Mouse (Mus musculus) ES-E14 (cell line): ENCODE measurements around the gene Myo1d. TPM values are rescaled to one million over a fixed set of nuclear protein-coding genes. Genes with fewer than 3 reads are reported as not detected.

Experiments used
- DNase-seq: peaks from one replicate; pipeline ENCODE4 v3.0.0-alpha.2; 2013; ENCODE audit warnings: low read depth, low spot score
- H3K27ac ChIP-seq: 2 replicates; pipeline ENCODE4 v1.5.1; 2012; ENCODE audit warnings: low read depth, mild to moderate bottlenecking, low read length, moderate library complexity, mixed read lengths; ENCODE audit not compliant: poor library complexity, insufficient read depth, severe bottlenecking
- H3K36me3 ChIP-seq: 2 replicates; pipeline ENCODE4 v1.6.1; 2012; ENCODE audit warnings: mild to moderate bottlenecking, low read length, moderate library complexity, mixed read lengths; ENCODE audit not compliant: control insufficient read depth, poor library complexity, insufficient read depth, severe bottlenecking
- H3K4me1 ChIP-seq, 2 experiments: fragments of 150-350 bp in 1 of 2; sonication (generic) in 1 of 2; 2 replicates each; pipeline ENCODE4 v1.6.1; 2012; ENCODE audit warnings: low read length in 2 of 2, mild to moderate bottlenecking in 1 of 2, mixed read lengths in 1 of 2; ENCODE audit not compliant: control insufficient read depth in 2 of 2, insufficient read depth in 2 of 2, poor library complexity in 1 of 2
- H3K4me3 ChIP-seq, 2 experiments: fragments of 150-350 bp in 1 of 2; sonication (generic) in 1 of 2; 2 replicates each; pipeline ENCODE4 v1.5.1; 2012; ENCODE audit warnings: low read length in 2 of 2, low read depth in 1 of 2, mild to moderate bottlenecking in 1 of 2, mixed read lengths in 1 of 2; ENCODE audit not compliant: insufficient read depth in 1 of 2, poor library complexity in 1 of 2, severe bottlenecking in 1 of 2
- H3K9ac ChIP-seq: 2 replicates; pipeline ENCODE4 v1.6.1; 2012; ENCODE audit warnings: low read depth, mild to moderate bottlenecking, low read length, mixed read lengths; ENCODE audit not compliant: poor library complexity, insufficient read depth, severe bottlenecking
- H3K9me3 ChIP-seq: fragments of 150-350 bp; sonication (generic); 2 replicates; pipeline ENCODE4 v1.6.1; 2012; ENCODE audit warnings: low read depth, mild to moderate bottlenecking, low read length; ENCODE audit not compliant: control insufficient read depth, insufficient read depth
- CHD2 ChIP-seq: IDR thresholded peaks from 2 replicates; pipeline ENCODE4 v1.6.1; 2014; ENCODE audit warnings: mild to moderate bottlenecking, low read depth, low read length, inconsistent platforms
- HCFC1 ChIP-seq: IDR thresholded peaks from 2 replicates; pipeline ENCODE4 v1.6.1; 2012; ENCODE audit warnings: low read length, inconsistent platforms, borderline replicate concordance; ENCODE audit not compliant: insufficient read depth
- MAFK ChIP-seq: IDR thresholded peaks from 2 replicates; pipeline ENCODE4 v1.6.1; 2014; ENCODE audit warnings: mild to moderate bottlenecking, low read depth, low read length, inconsistent platforms; ENCODE audit not compliant: insufficient read depth
- ZC3H11A ChIP-seq: IDR thresholded peaks from 2 replicates; pipeline ENCODE4 v1.6.1; 2012; ENCODE audit warnings: low read depth, mild to moderate bottlenecking, inconsistent platforms, low read length, borderline replicate concordance
- ZNF384 ChIP-seq: IDR thresholded peaks from 2 replicates; pipeline ENCODE4 v1.6.1; 2012; ENCODE audit warnings: low read depth, low read length, inconsistent platforms
- in situ Hi-C, 2 experiments: fragments of 600-800 bp; cut with MboI; formaldehyde crosslinking; loops; one replicate each; pipeline ENCODE4 v1.15.1; 2025; ENCODE audit warnings: low sequenced_read_pairs in 2 of 2, inconsistent platforms in 1 of 2; ENCODE audit not compliant: unreplicated experiment in 2 of 2
- total RNA-seq: library from RNA; depleted of rRNA; stranded (reverse); fragments of 300-350 nt; gene quantifications from 2 replicates; pipeline ENCODE4 v1.2.3, GENCODE M21; 2012

The Myo1d gene
- total RNA-seq, 1 experiment = 2.9 TPM

DNA sequence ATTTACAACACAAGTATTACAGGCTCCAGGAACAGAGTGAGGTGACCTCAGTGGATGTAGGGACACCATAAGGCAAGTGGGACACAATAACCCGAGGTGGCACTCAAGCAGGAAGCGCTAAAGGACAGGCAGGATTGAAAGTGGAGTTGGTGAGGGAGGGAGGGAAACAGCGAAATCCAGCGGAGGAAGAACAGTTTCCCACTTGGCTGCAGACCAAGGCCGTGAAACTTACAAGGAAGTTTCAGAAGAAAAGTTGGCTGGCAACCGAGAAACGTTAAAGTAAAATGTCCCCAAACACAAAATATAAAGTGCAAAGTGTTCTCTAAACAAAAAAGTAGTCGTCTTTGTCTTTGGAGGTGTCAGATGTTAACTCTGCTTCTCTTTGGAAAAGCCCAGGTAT lies 15.6 kb upstream of the Myo1d start:
- H3K36me3 ChIP-seq = no peaks in the 10 kb centered on the region
- in situ Hi-C loops = no loop called here

DNA sequence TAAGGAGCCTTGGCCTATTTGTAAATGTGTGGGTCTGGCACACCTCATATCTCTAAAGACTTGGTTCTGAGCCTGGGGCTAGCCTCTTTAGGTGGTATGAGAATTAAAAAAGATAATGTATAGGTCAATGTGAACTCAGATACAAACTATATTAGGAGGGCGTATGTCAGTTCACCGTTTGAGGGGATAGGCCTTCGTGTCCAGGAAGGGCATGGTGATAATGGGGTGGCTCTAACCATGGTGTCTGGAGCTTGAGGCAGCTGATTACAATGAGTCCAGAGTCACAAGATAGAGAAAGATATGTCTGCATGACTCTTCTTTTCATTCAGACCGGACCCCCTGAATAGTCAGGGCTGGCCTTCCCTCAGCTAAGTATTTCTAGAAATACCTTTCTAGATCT lies 14.5 kb upstream of the Myo1d start:
- Histone ChIP-seq H3K36me3 (no peaks in the 10 kb centered on the region), H3K4me3 (no peak overlapping the region), H3K27ac (no peak overlapping the region), H3K9ac (no peak overlapping the region), H3K9me3 (no peaks in the 10 kb centered on the region), H3K4me1 (no peaks in the 10 kb centered on the region)
- no peak for TF ChIP-seq ZNF384
- TF ChIP-seq CHD2 = no peak
- no peak for TF ChIP-seq ZC3H11A
- TF ChIP-seq HCFC1 = no peak
- no peak for TF ChIP-seq MAFK
- in situ Hi-C loops = no loop called here
- no peak for DNase-seq

More for the DNA sequence above, 15.6 kb upstream of the Myo1d start:
- no peaks in the 10 kb centered on the region for H3K4me1 ChIP-seq
- no peak overlapping the region for H3K4me3 ChIP-seq
- H3K9me3 ChIP-seq = no peaks in the 10 kb centered on the region
- no peak for DNase-seq
- TF ChIP-seq ZNF384 = no peak
- no peak for TF ChIP-seq HCFC1
- TF ChIP-seq ZC3H11A = no peak
- no peak for TF ChIP-seq MAFK
- no peak for TF ChIP-seq CHD2
- H3K27ac ChIP-seq = no peak overlapping the region
- no peak overlapping the region for H3K9ac ChIP-seq

DNA sequence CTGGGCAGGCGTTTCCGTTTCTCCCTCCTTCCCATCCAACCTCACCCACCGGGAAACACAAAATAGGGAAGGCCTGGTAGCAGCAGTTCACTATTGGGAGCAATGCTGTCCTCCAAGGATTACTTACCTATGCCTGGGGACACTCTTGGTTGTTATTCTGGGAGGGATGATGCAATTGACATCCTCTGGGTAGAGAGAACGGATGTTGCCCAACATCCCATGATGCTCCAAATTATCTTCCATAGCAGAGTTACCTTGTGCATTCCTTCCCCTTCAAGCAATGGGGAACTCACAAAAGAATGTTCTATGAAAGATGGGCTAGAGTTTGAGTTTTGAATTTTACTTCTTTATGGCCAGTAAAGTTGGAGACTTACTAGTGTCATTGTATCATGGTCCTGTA lies 13.6 kb upstream of the Myo1d start:
- Histone ChIP-seq H3K36me3 (no peaks in the 10 kb centered on the region), H3K9me3 (no peaks in the 10 kb centered on the region), H3K9ac (no peak overlapping the region), H3K27ac (no peak overlapping the region), H3K4me3 (no peak overlapping the region), H3K4me1 (no peaks in the 10 kb centered on the region)
- DNase-seq = no peak
- TF ChIP-seq MAFK (no peak), ZNF384 (no peak), HCFC1 (no peak), CHD2 (no peak), ZC3H11A (no peak)
- in situ Hi-C loops = no loop called here

DNA sequence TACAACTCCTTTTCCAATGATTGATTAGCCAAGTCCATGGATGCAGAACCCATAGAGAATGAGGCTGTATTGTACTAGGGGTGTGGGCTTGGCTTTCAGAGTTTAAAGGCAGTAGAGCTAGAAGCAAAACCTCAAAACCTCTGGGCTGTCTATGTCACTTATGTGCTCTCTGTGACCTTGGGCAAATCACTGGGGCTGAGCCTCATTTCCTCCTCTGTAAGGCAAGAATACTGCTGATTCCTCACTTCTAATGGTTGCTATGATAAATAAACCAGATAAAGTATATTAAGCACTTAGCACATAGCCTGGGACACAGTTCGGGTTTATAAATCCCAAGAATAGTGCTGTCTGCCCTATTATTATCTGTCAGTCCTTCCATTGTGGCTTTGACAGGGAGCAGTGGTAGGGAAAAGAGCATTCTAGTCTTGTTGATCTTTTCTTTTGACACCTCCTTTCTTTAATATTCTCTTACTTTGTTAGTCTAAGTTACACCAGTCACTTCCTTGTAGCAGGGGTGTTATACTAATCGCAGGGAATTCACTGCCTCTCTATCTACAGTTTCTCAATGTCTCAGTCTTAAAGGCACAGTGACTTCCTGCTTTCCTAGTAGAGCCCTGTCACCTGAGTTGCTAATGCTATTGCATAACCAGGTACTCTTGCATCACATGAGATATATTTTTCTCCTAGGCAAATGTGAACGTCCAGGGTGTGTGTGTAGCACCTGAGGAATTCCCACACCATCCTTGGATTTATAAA lies 12.0 kb upstream of the Myo1d start:
- no peak for DNase-seq
- in situ Hi-C loops = no loop called here
- H3K4me1 ChIP-seq = no peaks in the 10 kb centered on the region

More for the DNA sequence above, 12.0 kb upstream of the Myo1d start:
- no peak for TF ChIP-seq ZNF384
- TF ChIP-seq HCFC1 = no peak
- no peak for TF ChIP-seq CHD2
- TF ChIP-seq MAFK = no peak
- no peak for TF ChIP-seq ZC3H11A
- Histone ChIP-seq H3K9me3 (no peaks in the 10 kb centered on the region), H3K36me3 (no peaks in the 10 kb centered on the region), H3K4me3 (no peak overlapping the region), H3K27ac (no peak overlapping the region), H3K9ac (no peak overlapping the region)
